Mouse (Mus musculus): ENCODE measurements around the gene Bhlha9. TPM values are rescaled to one million over a fixed set of nuclear protein-coding genes. Genes with fewer than 3 reads are reported as not detected.

Gene Bhlha9
- polyA plus RNA-seq, 1 experiment from 2014 or later: 0.14 TPM

GRCm38 (mm10) chr11:76717000-76717399 lies 44.7 kb downstream of the Bhlha9 start:
- H3K27ac ChIP-seq: no peak overlapping the region
- 88% methylated on average over 4 of the region's 4 CpGs for WGBS

More at GRCm38 (mm10) chr11:76717000-76717399, 44.7 kb downstream of the Bhlha9 start:
- no peak overlapping the region for H3K9ac ChIP-seq
- ATAC-seq: no peak
- H3K4me1 ChIP-seq: no peaks in the 10 kb centered on the region
- H3K27me3 ChIP-seq: 0 out of 2 replicates have a peak, but pooled peaks cover 2% of the 10 kb centered on the region
- no peak overlapping the region for H3K4me3 ChIP-seq
- no peak overlapping the region for H3K4me2 ChIP-seq
- no peaks in the 10 kb centered on the region for H3K36me3 ChIP-seq (ENCODE audit: poor library complexity, severe bottlenecking)
- H3K9me3 ChIP-seq (replicated peaks): no peaks in the 10 kb centered on the region

Other genes starting within 250 kb of the Bhlha9 start
- gene Abr, start 50.2 kb upstream of the Bhlha9 start, polyA plus RNA-seq (2015; fragmentation: Nextera tagmentation; extraction: Ambion mirVana): 70.2 and 75.8 TPM in 2 replicates
- 0.06 TPM in 1 of 2 replicates, not detected in the other for gene Trarg1, start 7.3 kb downstream of the Bhlha9 start, polyA plus RNA-seq (2015; fragmentation: Nextera tagmentation; extraction: Ambion mirVana)
- 22.8 and 23.9 TPM in 2 replicates for gene Gosr1, start 91.1 kb downstream of the Bhlha9 start, polyA plus RNA-seq (2015; fragmentation: Nextera tagmentation; extraction: Ambion mirVana)
- gene Cpd, start 174.5 kb downstream of the Bhlha9 start, polyA plus RNA-seq (2015; fragmentation: Nextera tagmentation; extraction: Ambion mirVana): 5.1 and 5.2 TPM in 2 replicates
- 0.12 TPM in 1 of 2 replicates, not detected in the other for gene Tmigd1, start 229.7 kb downstream of the Bhlha9 start, polyA plus RNA-seq (2015; fragmentation: Nextera tagmentation; extraction: Ambion mirVana)

Data from forebrain, embryonic 13.5 days (tissue).